Mouse (Mus musculus): ENCODE measurements around the gene Tmem179. TPM values are rescaled to one million over a fixed set of nuclear protein-coding genes. Genes with fewer than 3 reads are reported as not detected.

The Tmem179 gene
- total RNA-seq, 2 experiments from 2014 or later, result not detected

DNA sequence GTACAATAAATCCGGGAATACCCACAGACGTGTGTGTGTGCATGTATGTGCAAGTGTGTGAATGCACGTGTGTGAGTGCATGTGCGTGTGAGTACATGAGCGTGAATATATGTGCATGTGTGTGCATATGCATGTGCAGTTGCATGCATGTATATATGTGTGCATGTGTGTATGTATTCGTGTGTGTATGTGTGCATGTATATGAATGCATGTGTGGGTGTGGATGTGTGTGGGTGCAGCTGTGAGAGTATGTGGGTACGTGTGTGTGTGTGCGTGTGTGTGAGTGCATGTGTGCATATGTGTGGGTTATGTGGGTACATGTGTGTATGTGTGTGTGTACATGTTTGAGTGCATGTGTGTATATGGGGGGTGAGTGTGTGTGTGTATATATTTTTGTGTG is 29.6 kb upstream of the Tmem179 start:
- no peak for TF ChIP-seq CTCF (IDR thresholded peaks at IDR 0.05)
- no peak for DNase-seq
- intact Hi-C loops (cut with DNase I), result no loop called here
- Histone ChIP-seq H3K27ac (no peak overlapping the region), H3K4me3 (no peak overlapping the region)

DNA sequence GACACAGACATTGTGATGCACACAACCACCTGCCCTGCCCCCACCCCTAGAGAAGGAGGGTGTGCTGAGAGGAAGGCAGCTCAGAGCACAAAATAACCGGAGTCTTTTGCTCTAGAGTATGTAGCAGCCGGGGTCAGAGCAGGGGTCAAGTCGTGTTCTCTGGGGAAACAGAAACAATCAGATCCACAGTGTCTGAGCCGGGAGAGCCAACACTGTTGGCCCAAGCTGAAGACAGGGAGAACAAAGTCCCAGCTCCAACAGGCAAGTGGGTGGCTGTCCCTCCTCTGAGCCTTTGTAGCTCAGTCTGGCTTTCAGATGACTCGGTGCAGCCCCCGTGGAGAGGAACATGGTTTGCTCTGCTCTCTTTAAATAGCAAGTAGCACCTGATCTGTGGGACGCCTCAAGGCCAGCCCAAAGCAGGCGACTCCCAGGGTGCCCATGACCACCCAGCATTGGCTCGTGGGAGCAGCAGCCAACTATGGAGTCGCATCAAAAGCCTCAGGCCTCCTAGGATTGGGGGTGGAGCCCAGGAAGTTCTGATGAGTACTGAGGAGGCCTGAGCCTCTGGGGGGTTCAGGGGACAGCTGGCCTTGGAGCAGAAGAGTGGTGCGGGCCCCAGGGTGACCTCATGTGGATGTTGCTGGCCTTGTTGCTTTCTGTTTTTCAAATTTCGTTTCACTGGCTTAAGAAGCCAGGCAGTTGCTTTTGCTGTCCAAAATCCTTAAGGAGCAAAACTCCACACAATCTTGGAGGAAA is 28.6 kb upstream of the Tmem179 start:
- peak; percentile 46 for DNase-seq
- H3K4me3 ChIP-seq, result no peak overlapping the region
- H3K27ac ChIP-seq, result peak overlapping the region; percentile 56
- no peak for TF ChIP-seq CTCF (IDR thresholded peaks at IDR 0.05)
- intact Hi-C loops (cut with DNase I), result loop anchor here (5.0 kb wide), 2 partner anchors 73 to 133 kb away; no protein-coding TSS in a partner anchor

DNA sequence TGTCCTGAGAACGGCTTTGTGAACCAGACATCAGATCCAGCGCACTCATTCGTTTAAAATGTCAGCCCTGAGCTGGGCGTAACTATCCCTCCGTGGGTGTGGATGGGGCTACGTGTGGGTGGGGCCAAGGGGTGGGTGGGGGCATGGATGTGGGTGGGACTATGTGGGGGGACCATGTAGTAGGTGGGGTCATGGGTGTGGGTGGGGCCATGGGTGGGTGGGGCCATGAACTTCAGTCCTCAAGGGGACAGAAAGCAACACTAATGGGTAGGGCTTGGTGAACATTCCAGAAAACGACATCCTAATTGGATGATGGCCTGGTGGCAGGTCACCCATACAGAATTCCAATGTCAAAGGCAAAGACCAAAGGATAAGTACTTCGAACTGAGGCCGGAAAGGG is 27.4 kb upstream of the Tmem179 start:
- intact Hi-C loops (cut with DNase I), result loop anchor here (1.0 to 5.0 kb wide), 5 partner anchors 45 to 431 kb away; no protein-coding TSS in a partner anchor

DNA sequence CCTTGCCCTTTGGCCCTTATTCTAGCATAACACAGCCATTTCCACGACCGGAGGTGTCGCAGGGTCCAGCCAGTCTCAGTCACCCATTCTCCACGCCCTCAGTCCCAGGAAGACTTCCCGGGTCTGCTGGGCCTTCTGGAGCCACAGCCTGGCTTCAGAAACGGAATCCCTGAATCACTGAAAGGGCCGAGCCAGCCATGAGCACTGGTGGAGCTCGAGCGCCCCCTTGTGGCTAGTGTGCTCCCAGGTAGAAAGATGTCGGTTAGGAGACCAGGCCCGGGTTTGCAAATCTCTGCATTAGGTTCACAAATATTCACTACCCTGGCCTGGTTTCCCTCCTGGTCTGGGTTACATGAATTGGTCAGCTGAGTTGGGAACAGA is 26.4 kb upstream of the Tmem179 start:
- intact Hi-C loops (cut with DNase I), result loop anchor here (1.0 to 5.0 kb wide), 5 partner anchors 44 to 430 kb away; no protein-coding TSS in a partner anchor
- peak; percentile 91 for DNase-seq
- TF ChIP-seq CTCF (IDR thresholded peaks at IDR 0.05), result no peak; the same call in 1 of the 2 replicates
- H3K27ac ChIP-seq, result no peak overlapping the region
- no peak overlapping the region for H3K4me3 ChIP-seq

More for the DNA sequence above, 27.4 kb upstream of the Tmem179 start:
- H3K27ac ChIP-seq, result no peak overlapping the region
- no peak for TF ChIP-seq CTCF (IDR thresholded peaks at IDR 0.05)
- DNase-seq, result no peak
- no peak overlapping the region for H3K4me3 ChIP-seq

DNA sequence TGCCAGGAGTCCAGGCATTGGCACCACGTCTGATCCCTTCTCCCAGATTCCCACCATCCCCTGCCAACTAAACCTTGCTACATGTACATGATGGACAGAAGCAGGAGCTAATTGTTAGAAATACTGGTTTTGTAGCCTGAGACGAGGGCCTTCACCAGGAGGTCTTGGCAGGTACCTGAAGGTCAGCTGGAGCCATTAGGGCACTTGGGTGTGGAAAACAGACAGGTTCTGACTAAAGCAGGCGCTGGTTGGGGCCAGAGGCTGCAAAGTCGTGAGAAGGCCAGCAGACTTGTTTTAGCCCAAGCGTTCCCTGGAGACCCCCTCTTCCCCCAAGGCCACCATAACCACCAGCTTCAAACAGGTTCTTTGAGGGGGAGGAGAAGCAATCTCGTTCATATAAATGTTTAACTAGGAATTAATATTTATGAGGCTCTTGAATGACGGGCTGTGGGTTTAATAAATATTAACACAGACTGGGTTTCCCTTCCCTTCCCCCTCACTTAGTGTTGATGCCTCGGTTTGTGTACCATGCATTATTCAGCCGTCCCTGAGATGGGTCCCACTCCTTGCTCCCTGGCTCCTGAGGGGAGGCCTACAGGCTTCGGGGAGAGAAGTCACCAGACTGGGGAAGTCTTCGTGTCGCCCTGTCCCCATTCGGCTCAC is 25.8 kb upstream of the Tmem179 start:
- intact Hi-C loops (cut with DNase I), result loop anchor here (2.0 to 5.0 kb wide), 4 partner anchors 44 to 398 kb away; no protein-coding TSS in a partner anchor
- Histone ChIP-seq H3K27ac (no peak overlapping the region), H3K4me3 (no peak overlapping the region)
- DNase-seq, result no peak
- no peak for TF ChIP-seq CTCF (IDR thresholded peaks at IDR 0.05)

DNA sequence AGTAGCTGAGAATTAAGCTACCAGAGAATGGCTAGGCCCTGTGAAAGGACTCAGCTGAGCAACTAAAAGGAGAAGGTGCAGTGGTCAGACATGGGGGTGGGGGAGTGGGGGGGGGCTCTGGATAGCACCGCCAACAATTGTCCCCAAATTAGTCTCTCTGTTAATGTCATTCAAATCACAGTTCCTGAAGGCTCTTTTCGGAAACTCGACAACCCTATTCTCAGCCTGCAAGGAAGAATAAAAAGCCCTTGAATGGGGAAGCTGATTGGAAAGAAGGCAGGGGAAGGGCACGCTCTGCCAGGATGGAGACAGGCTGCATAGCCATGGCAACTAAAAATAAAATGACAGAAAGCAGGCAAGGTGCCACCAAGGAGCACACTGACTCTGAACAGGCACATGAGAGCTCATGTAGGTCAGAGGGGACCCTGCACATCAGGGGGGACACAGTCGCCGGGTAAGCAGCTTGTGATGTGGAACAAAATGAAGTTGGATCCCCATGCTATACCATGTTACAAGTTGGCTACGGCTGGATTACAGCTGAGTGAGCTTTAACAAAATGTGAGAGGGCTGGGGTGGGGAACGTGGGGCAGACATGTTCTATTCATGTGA is 25.0 kb upstream of the Tmem179 start:
- no peak overlapping the region for H3K4me3 ChIP-seq
- no peak overlapping the region for H3K27ac ChIP-seq
- intact Hi-C loops (cut with DNase I), result loop anchor here (2.0 to 5.0 kb wide), 4 partner anchors 43 to 397 kb away; no protein-coding TSS in a partner anchor
- DNase-seq, result no peak
- TF ChIP-seq CTCF (IDR thresholded peaks at IDR 0.05), result no peak

DNA sequence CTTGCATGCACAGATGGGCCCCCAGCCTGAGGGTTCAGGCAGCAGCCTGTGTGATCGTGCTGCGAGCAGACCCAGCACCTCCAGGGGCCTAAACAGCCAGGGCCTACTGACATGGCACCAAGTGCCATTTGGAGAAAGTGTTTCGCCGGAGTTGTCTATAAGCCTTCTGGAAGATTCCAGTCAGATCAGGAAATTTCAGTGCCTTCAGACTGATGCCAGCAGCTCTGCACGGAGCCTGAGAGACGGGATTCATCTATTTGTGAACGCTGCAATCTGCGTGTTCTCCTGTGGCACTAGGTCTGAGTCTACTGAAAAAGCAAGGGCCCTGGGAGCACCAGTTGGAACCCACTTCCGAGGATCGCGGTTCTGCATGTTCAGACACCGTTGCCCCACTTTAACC is 23.8 kb upstream of the Tmem179 start:
- Histone ChIP-seq H3K4me3 (no peak overlapping the region), H3K27ac (no peak overlapping the region)
- TF ChIP-seq CTCF (IDR thresholded peaks at IDR 0.05), result no peak
- DNase-seq, result no peak
- intact Hi-C loops (cut with DNase I), result loop anchor here (5.0 kb wide), 2 partner anchors 68 to 128 kb away; no protein-coding TSS in a partner anchor

DNA sequence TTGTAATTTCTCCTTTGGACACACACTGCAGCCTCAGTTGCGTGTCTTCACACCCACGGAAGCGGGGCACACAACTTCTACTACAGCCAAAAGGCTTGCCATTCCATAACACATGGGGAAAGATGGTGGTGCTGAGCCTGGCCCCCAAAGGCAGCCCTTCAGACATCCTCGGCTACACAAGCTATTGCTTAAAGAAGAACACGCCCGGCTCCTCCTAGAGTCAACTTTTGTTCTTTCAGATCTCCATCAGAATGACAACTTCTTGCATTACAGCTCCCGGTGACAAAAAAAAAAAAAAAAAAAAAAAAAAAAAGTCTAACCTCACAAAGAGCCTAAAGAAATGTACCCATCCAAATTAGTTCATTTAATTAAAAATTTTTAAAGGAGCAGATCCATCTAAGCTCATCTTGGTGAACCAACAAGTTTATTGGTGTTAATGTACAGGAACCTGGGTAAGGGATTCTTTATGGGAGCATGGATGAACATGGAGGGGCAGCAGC is 23.0 kb upstream of the Tmem179 start:
- intact Hi-C loops (cut with DNase I), result no loop called here

DNA sequence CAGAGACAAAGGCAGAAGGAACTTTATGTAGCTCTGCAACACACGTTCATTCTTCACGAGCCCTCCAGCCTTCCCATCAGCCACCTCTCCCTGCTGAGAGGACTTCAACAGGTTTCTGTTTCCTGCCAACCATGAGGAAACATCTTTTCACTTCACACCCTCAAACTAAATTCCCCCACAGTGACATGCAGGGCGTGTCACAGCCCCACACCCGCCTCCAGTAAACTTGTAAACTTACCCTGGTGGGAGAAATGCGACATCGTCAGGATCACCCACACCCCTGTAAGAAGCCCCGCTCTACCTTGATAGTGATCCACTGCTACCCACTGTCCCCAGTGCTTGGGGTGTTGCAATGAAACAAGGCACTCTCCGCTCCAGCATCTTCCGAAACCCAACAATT is 21.8 kb upstream of the Tmem179 start:
- DNase-seq, result no peak
- intact Hi-C loops (cut with DNase I), result no loop called here
- no peak overlapping the region for H3K27ac ChIP-seq
- no peak overlapping the region for H3K4me3 ChIP-seq
- TF ChIP-seq CTCF (IDR thresholded peaks at IDR 0.05), result no peak

More for the DNA sequence above, 23.0 kb upstream of the Tmem179 start:
- no peak overlapping the region for H3K4me3 ChIP-seq
- no peak for DNase-seq
- no peak overlapping the region for H3K27ac ChIP-seq
- no peak for TF ChIP-seq CTCF (IDR thresholded peaks at IDR 0.05)

DNA sequence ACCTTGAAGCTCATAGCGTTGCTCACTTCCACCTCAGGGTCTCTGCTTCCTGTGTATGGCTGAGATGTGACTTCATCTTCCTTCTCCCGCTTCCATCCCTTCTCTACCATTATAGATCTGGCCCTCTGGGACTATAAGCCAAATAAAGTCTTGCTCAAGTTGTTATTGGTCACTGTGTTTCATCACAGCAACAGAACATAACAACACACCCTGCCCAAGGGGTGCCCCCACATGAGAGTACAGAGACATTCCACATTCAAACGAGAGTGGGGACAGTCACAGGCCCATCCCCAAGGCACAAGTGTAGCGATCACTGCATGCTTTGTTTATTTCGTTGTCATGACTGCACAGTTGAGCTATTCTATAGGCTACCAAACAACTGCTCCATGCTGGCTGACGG is 20.7 kb upstream of the Tmem179 start:
- no peak for TF ChIP-seq CTCF (IDR thresholded peaks at IDR 0.05)
- no peak for DNase-seq
- Histone ChIP-seq H3K4me3 (no peak overlapping the region), H3K27ac (no peak overlapping the region)
- intact Hi-C loops (cut with DNase I), result no loop called here

DNA sequence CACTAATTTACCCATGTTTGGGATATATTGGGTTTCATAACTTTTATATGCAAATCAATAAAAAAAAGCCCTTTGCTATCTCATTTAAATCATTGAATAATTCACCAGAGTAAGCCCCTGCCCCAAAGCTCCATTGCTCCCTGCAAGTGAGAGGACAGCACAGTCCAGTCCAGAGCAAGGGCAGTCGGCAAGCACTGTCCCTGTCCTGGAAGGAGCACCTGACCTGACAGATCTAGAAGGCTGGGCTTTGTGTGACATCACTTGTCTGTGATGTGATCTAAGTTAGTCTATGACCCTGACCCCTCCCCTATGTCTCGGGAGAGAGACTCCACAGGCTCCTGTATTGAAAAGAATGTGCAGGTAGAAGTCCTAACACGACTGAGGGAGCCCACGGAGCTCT is 17.2 kb upstream of the Tmem179 start:
- no peak for TF ChIP-seq CTCF (IDR thresholded peaks at IDR 0.05)
- Histone ChIP-seq H3K27ac (no peak overlapping the region), H3K4me3 (no peak overlapping the region)
- DNase-seq, result no peak
- intact Hi-C loops (cut with DNase I), result no loop called here

DNA sequence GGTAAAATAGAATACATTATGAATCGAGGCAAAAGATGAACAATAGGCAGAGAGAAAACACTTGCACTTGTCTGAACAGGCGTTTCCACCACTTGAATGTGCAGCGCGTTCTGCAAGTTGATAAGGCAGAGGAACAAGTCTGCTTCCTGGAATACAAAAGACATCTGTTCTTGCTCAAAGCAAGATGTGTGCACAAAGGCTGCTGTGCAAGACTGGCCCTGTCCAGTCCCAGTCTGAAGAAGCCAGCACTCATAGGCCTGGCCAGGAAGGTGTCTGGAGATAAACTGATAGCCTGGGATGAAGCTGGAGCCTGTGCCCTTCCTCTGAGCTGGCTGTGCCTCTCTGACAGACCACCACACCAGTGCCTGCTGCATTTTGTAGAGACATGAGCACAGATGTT is 1.6 kb upstream of the Tmem179 start:
- no peak for TF ChIP-seq CTCF (IDR thresholded peaks at IDR 0.05)
- intact Hi-C loops (cut with DNase I), result no loop called here
- Histone ChIP-seq H3K4me3 (no peak overlapping the region), H3K27ac (no peak overlapping the region)
- no peak for DNase-seq

DNA sequence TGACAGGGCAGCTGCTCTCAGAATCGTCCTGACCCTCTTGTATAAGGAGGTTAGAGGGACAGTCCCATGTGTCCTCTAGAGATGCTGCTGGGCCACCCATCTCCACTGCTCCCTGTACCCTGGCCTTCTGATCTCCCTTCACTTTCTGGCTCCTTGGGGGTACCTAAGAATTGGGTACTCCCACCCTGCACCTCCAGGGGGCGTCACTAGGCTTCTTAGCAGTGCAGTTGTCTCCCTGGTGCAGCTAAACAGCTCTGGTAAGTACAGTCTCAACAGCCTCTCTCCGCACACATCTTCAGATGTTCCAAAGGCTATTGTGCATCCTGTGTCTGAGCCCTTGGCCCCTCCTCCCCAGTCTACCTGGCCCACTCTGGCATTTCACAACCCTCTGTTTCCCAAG is 1.6 kb downstream of the Tmem179 start:
- no peak for DNase-seq
- Histone ChIP-seq H3K27ac (no peak overlapping the region), H3K4me3 (no peak overlapping the region)
- intact Hi-C loops (cut with DNase I), result no loop called here
- TF ChIP-seq CTCF (IDR thresholded peaks at IDR 0.05), result peak; percentile 16; the same call in 1 of the 2 replicates

Measured in gastrocnemius, adult 2 months (tissue).